Mouse (Mus musculus): ENCODE data around the gene Hap1. TPM values are rescaled to one million over a fixed set of nuclear protein-coding genes. Genes with fewer than 3 reads are reported as not detected.
"Not testable (repeated sequence)": the region's sequence is repeated elsewhere in the genome, so short reads cannot be mapped to it uniquely, and the experiment has no call there.

The Hap1 gene
- polyA plus RNA-seq, 1 experiment = 8.6 TPM

DNA sequence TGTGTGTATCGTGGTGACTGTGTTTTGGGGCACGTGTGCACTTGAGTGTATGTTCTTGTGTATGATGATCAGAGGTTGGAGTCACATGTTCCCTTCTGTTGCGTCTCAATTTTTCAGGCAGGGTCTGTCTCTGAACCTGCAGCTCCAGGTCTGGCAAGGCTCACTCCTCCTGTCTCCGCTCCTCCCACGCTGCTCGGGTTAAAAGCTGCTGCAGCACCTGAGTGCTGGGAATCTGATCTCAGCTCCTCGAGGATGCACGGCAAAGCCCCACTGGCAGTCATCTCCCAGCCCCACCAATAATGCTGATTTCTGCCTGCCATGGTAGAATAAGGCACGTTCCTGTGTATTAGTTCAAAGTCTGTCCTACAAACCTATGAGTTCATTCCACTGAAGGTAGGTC, 19.2 kb upstream of the Hap1 start:
- H3K27ac ChIP-seq (ENCODE audit: control insufficient read depth, insufficient read depth, low read length) = no peak overlapping the region
- 96% methylated on average over 9 of the region's 9 CpGs for WGBS

GRCm38 (mm10) chr11:100371981-100372558, 16.1 kb upstream of the Hap1 start:
- Histone ChIP-seq H3K36me3 (ENCODE audit: control insufficient read depth, insufficient read depth, low read length) (peaks cover 14% of the 10 kb centered on the region; the same call in 1 of the 2 replicates), H3K27me3 (ENCODE audit: control insufficient read depth, insufficient read depth, low read length) (no peaks in the 10 kb centered on the region), H3K27ac (ENCODE audit: control insufficient read depth, insufficient read depth, low read length) (no peak overlapping the region), H3K4me1 (replicated peaks; ENCODE audit: control insufficient read depth, insufficient read depth, low read length) (peaks cover 10% of the 10 kb centered on the region), H3K4me3 (ENCODE audit: control insufficient read depth, insufficient read depth, low read length) (no peak overlapping the region)
- no peak for DNase-seq
- TF ChIP-seq POLR2A (IDR thresholded peaks at IDR 0.05; ENCODE audit: control insufficient read depth, extremely low read depth, insufficient read depth, low read length, poor library complexity) (no peak), CTCF (IDR thresholded peaks at IDR 0.05; ENCODE audit: borderline replicate concordance, control insufficient read depth, extremely low read depth, insufficient read depth, low read length, poor library complexity) (no peak)
- WGBS = 79% methylated on average over 8 of the region's 8 CpGs

More for the DNA sequence above, 19.2 kb upstream of the Hap1 start:
- H3K4me1 ChIP-seq (replicated peaks; ENCODE audit: control insufficient read depth, insufficient read depth, low read length) = peaks cover 6% of the 10 kb centered on the region; the same call in 1 of the 2 replicates
- TF ChIP-seq POLR2A (IDR thresholded peaks at IDR 0.05; ENCODE audit: control insufficient read depth, extremely low read depth, insufficient read depth, low read length, poor library complexity) (no peak), CTCF (IDR thresholded peaks at IDR 0.05; ENCODE audit: borderline replicate concordance, control insufficient read depth, extremely low read depth, insufficient read depth, low read length, poor library complexity) (no peak)
- peaks cover 20% of the 10 kb centered on the region for H3K36me3 ChIP-seq (ENCODE audit: control insufficient read depth, insufficient read depth, low read length)
- no peaks in the 10 kb centered on the region for H3K27me3 ChIP-seq (ENCODE audit: control insufficient read depth, insufficient read depth, low read length)
- no peak overlapping the region for H3K4me3 ChIP-seq (ENCODE audit: control insufficient read depth, insufficient read depth, low read length)
- DNase-seq = no peak

DNA sequence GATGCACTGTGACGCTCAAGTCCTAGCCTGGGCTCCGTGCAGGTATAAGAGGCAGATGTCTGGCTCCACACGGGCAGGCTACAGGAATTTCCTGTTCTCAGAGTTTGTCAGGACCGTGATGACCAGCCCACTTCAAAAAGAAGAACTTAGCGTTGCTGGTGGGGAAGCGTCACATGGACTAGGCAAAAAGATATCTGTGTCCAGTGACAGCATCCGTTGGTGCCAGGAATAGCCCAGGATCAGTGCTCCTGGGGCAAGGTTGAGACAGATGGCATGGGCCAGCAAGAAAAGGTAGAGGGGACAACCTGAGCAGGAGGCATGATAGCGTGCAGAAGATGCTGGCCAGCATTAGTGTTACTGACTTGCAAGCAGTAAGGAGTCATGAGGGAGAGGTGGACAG, 13.9 kb upstream of the Hap1 start:
- Histone ChIP-seq H3K27me3 (ENCODE audit: control insufficient read depth, insufficient read depth, low read length) (no peaks in the 10 kb centered on the region), H3K36me3 (ENCODE audit: control insufficient read depth, insufficient read depth, low read length) (peaks cover 6% of the 10 kb centered on the region; the same call in 1 of the 2 replicates), H3K27ac (ENCODE audit: control insufficient read depth, insufficient read depth, low read length) (no peak overlapping the region), H3K4me1 (replicated peaks; ENCODE audit: control insufficient read depth, insufficient read depth, low read length) (peaks cover 10% of the 10 kb centered on the region), H3K4me3 (ENCODE audit: control insufficient read depth, insufficient read depth, low read length) (no peak overlapping the region)
- no peak for TF ChIP-seq POLR2A (IDR thresholded peaks at IDR 0.05; ENCODE audit: control insufficient read depth, extremely low read depth, insufficient read depth, low read length, poor library complexity)
- TF ChIP-seq CTCF (IDR thresholded peaks at IDR 0.05; ENCODE audit: borderline replicate concordance, control insufficient read depth, extremely low read depth, insufficient read depth, low read length, poor library complexity) = no peak
- WGBS = 78% methylated on average over 8 of the region's 8 CpGs
- no peak for DNase-seq

DNA sequence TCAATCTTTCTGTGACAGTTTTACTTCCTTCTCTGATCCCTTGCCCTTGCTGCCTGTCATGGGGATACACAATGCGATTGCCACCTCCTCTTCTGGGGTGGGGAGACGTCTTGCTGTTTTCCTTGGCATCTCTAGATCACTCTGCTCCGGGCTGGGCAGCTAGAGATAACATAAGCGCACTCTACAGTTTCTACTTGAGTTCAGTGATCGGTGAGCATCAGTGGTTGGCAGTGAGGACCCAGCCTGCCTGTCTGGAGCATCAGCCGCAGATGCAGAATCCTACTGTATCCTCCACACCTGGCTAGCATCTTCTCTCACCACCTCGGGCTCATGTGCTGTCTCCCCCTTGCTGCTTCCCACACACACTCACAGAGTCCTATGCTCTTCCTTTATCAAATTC, 13.2 kb upstream of the Hap1 start:
- Histone ChIP-seq H3K27me3 (ENCODE audit: control insufficient read depth, insufficient read depth, low read length) (no peaks in the 10 kb centered on the region), H3K27ac (ENCODE audit: control insufficient read depth, insufficient read depth, low read length) (no peak overlapping the region), H3K4me3 (ENCODE audit: control insufficient read depth, insufficient read depth, low read length) (no peak overlapping the region), H3K4me1 (replicated peaks; ENCODE audit: control insufficient read depth, insufficient read depth, low read length) (peaks cover 10% of the 10 kb centered on the region), H3K36me3 (ENCODE audit: control insufficient read depth, insufficient read depth, low read length) (peaks cover 6% of the 10 kb centered on the region; the same call in 1 of the 2 replicates)
- TF ChIP-seq CTCF (IDR thresholded peaks at IDR 0.05; ENCODE audit: borderline replicate concordance, control insufficient read depth, extremely low read depth, insufficient read depth, low read length, poor library complexity) (no peak), POLR2A (IDR thresholded peaks at IDR 0.05; ENCODE audit: control insufficient read depth, extremely low read depth, insufficient read depth, low read length, poor library complexity) (no peak)
- WGBS = 91% methylated on average over 7 of the region's 7 CpGs
- no peak for DNase-seq

GRCm38 (mm10) chr11:100362979-100363562, 7.1 kb upstream of the Hap1 start:
- no peaks in the 10 kb centered on the region; the same call in 1 of the 2 replicates for H3K27me3 ChIP-seq (ENCODE audit: control insufficient read depth, insufficient read depth, low read length)
- H3K4me1 ChIP-seq (replicated peaks; ENCODE audit: control insufficient read depth, insufficient read depth, low read length) = peaks cover 4% of the 10 kb centered on the region
- no peaks in the 10 kb centered on the region for H3K36me3 ChIP-seq (ENCODE audit: control insufficient read depth, insufficient read depth, low read length)
- H3K4me3 ChIP-seq (ENCODE audit: control insufficient read depth, insufficient read depth, low read length) = no peak overlapping the region
- H3K27ac ChIP-seq (ENCODE audit: control insufficient read depth, insufficient read depth, low read length) = no peak overlapping the region
- peak; percentile 82; the same call in 1 of the 2 replicates for TF ChIP-seq CTCF (IDR thresholded peaks at IDR 0.05; ENCODE audit: borderline replicate concordance, control insufficient read depth, extremely low read depth, insufficient read depth, low read length, poor library complexity)
- no peak for TF ChIP-seq POLR2A (IDR thresholded peaks at IDR 0.05; ENCODE audit: control insufficient read depth, extremely low read depth, insufficient read depth, low read length, poor library complexity)
- WGBS = 17% methylated on average over 12 of the region's 12 CpGs
- peak; percentile 74 for DNase-seq

GRCm38 (mm10) chr11:100362209-100362978, 6.5 kb upstream of the Hap1 start:
- 10% methylated on average over 8 of the region's 8 CpGs for WGBS
- no peaks in the 10 kb centered on the region; the same call in 1 of the 2 replicates for H3K27me3 ChIP-seq (ENCODE audit: control insufficient read depth, insufficient read depth, low read length)
- DNase-seq = peak; percentile 82
- TF ChIP-seq POLR2A (IDR thresholded peaks at IDR 0.05; ENCODE audit: control insufficient read depth, extremely low read depth, insufficient read depth, low read length, poor library complexity) = no peak
- no peak for TF ChIP-seq CTCF (IDR thresholded peaks at IDR 0.05; ENCODE audit: borderline replicate concordance, control insufficient read depth, extremely low read depth, insufficient read depth, low read length, poor library complexity)
- peaks cover 4% of the 10 kb centered on the region for H3K4me1 ChIP-seq (replicated peaks; ENCODE audit: control insufficient read depth, insufficient read depth, low read length)
- H3K27ac ChIP-seq (ENCODE audit: control insufficient read depth, insufficient read depth, low read length) = no peak overlapping the region
- H3K4me3 ChIP-seq (ENCODE audit: control insufficient read depth, insufficient read depth, low read length) = no peak overlapping the region
- H3K36me3 ChIP-seq (ENCODE audit: control insufficient read depth, insufficient read depth, low read length) = no peaks in the 10 kb centered on the region

DNA sequence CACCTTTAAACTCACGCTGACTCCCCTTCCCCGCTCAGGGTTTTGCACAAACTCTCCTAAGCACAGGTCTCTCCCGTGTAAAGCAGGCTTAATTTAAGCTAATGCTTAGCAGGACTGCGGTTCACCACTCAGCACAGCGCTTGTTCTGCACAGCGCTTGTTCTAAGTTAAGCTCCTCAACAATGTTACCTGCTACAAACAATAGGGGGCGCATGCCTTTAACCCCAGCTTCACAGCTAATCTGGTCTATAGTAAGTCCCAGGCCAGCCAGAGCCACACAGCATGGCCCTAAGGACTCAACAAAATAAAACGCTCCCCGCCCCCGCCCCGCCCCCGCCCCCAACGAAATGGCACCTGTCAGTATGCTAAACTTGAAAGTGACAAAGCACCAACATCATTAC, 5.1 kb upstream of the Hap1 start:
- not testable (repeated sequence) for H3K27ac ChIP-seq (ENCODE audit: control insufficient read depth, insufficient read depth, low read length); H3K36me3 ChIP-seq (ENCODE audit: control insufficient read depth, insufficient read depth, low read length); H3K4me3 ChIP-seq (ENCODE audit: control insufficient read depth, insufficient read depth, low read length); H3K4me1 ChIP-seq (replicated peaks; ENCODE audit: control insufficient read depth, insufficient read depth, low read length); DNase-seq; H3K27me3 ChIP-seq (ENCODE audit: control insufficient read depth, insufficient read depth, low read length)
- 33% methylated on average over 1 of the region's 13 CpGs for WGBS
